Mouse (Mus musculus) kidney, embryonic 16.5 days (tissue): ENCODE data around the gene Rtp1. TPM values are rescaled to one million over a fixed set of nuclear protein-coding genes. Genes with fewer than 3 reads are reported as not detected.
A peak's percentile ranks its signal among the peaks of the same experiment; 100 is the strongest.

Experiments
- ATAC-seq: fragments of 200-750 bp; cut with Nextera tagmentation; 2 replicates; pipeline ENCODE4 v1.8.0; 2017; ENCODE audit warnings: moderate TSS enrichment; ENCODE audit not compliant: low FRiP score, low TSS enrichment
- H3K27ac ChIP-seq: fragments of 300-500 bp; sonication (generic); 2 replicates; pipeline ENCODE4 v1.5.1; 2014; ENCODE audit warnings: low read length
- H3K27me3 ChIP-seq: fragments of 300-500 bp; sonication (generic); 2 replicates; pipeline ENCODE4 v1.6.1; 2014; ENCODE audit warnings: low read length, control low read depth, mixed read lengths; ENCODE audit not compliant: insufficient read depth
- H3K36me3 ChIP-seq: fragments of 300-500 bp; sonication (generic); 2 replicates; pipeline ENCODE4 v1.6.1; 2014; ENCODE audit warnings: low read length, control low read depth, mixed read lengths; ENCODE audit not compliant: insufficient read depth
- H3K4me1 ChIP-seq: fragments of 300-500 bp; sonication (generic); 2 replicates; pipeline ENCODE4 v1.6.1; 2014; ENCODE audit warnings: low read length, control low read depth, mixed read lengths; ENCODE audit not compliant: insufficient read depth
- H3K4me2 ChIP-seq: fragments of 300-500 bp; sonication (generic); replicated peaks from 2 replicates; pipeline ENCODE4 v1.6.1; 2014; ENCODE audit warnings: low read depth, low read length
- H3K4me3 ChIP-seq: fragments of 300-500 bp; sonication (generic); 2 replicates; pipeline ENCODE4 v1.5.1; 2014; ENCODE audit warnings: mild to moderate bottlenecking, low read length
- H3K9ac ChIP-seq: fragments of 300-500 bp; sonication (generic); replicated peaks from 2 replicates; pipeline ENCODE4 v1.6.1; 2014; ENCODE audit warnings: low read length
- H3K9me3 ChIP-seq: fragments of 300-500 bp; sonication (generic); 2 replicates; pipeline ENCODE4 v1.6.1; 2016; ENCODE audit warnings: low read length, control low read depth
- WGBS: fragments of 180-500 bp; shearing (Covaris S2); extraction: QIAGEN DNeasy Blood & Tissue Kit; methylation state at CpG from one replicate; pipeline ENCODE4 v1.1.7; 2014; 5-methylcytosine and 5-hydroxymethylcytosine counted together
- polyA plus RNA-seq: library from polyadenylated mRNA; unstranded; fragments of >200 nt; fragmentation: Nextera tagmentation; extraction: Ambion mirVana; gene quantifications from 2 replicates; pipeline ENCODE4 v1.2.1, GENCODE M21; 2015

Rtp1 gene
- polyA plus RNA-seq, 1 experiment from 2014 or later: 0.05 TPM

DNA sequence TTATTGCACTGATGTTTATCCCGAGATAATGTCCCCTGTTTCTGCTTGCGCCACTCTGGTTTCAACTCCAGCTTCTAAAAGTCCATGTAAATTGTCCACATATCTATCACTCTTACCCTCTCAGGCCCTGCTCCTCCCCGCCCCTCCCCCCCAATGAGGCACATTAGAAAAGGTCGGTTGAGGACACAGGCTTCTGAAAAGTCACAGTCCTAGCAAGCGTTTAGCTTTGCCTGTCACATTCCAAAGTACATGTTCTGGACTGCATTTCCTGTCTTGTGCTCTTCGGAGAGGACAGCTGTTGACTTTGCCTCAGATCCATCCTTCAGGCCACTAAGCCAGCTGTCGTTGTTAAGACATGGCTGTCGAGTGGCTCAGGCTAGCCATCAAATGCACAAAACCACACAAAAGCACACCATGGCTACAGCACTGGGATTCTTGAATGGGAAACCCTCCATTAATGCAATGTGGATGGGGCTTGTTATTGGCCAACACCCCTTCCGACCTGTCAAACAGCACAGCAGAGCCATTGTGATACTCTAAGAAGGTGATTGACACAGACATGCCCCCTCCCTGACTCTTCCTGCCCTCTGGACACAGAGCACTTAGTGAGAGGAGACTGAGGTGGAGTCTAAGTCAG lies 12.2 kb upstream of the Rtp1 start:
- Histone ChIP-seq H3K4me1 (peaks cover 11% of the 10 kb centered on the region), H3K4me3 (peak overlapping the region; percentile 6; the same call in 1 of the 2 replicates), H3K27me3 (no peaks in the 10 kb centered on the region), H3K36me3 (no peaks in the 10 kb centered on the region), H3K9ac (peak overlapping the region; percentile 50; the same call in 1 of the 2 replicates), H3K27ac (no peak overlapping the region), H3K4me2 (peak overlapping the region; percentile 46), H3K9me3 (no peaks in the 10 kb centered on the region)
- peak; percentile 58; the same call in 1 of the 2 replicates for ATAC-seq
- 44% methylated on average over 9 of the region's 9 CpGs for WGBS

DNA sequence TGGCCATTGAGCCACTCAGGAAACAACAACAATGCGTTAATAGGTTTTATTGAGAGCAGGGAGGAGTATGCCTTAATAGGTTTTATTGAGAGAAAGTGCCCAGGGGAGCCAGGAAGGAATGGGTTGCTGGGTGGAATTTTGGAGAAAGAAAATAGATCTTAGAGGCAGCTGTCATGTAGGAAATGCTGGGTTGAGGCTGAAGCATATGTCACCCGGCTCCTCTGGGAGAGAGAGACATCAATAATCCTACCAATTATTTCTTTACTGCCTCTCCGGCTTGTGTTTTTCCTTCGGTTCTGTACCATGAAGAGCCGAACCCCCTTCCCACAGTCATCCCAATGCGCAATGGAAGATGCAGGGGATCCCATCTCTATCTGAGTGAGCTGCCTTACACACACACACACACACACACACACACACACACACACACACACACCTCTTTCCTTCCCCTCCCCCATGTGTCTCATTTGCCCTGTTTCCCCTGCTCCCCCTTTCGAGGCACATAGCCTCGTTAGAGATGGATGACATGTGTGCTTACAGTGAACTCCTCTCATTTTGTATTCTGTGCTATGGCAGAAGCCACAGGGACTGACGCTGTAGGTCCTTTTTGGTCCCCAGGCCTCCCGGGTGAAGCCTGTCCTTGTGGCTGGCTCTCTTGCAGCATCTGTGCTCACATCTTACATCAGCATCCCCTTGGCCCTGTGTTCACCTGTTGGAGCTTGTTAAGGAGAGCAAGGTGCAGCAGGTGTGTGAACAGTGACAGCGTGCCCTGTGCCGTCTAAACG lies 11.3 kb upstream of the Rtp1 start:
- Histone ChIP-seq H3K36me3 (no peaks in the 10 kb centered on the region), H3K9me3 (no peaks in the 10 kb centered on the region)

DNA sequence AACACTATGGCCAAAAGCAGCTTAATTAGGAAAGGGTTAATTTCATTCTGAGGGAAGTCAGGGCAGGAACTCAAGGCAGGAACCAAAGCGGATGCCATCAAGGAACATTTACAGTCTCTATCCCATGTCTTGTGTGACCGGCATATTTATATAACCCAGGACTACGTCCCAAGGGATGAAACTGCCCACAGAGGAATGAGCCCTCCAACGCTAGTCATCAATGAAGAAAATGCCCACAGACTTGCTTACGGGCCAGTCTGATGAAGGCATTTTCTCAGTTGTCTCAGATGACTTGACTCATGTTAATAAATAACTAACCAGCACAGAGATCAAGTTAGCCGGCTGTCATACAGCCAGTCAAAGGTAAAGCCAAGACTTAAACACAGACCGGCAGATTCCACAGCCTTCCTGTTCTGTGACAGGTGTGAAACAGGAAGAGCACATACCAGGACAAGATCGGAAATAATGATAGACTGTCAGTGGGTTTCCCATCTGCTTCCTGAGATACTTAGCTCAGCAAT lies 9.3 kb upstream of the Rtp1 start:
- no peak overlapping the region for H3K9ac ChIP-seq
- peak; percentile 13; the same call in 1 of the 2 replicates for ATAC-seq
- H3K9me3 ChIP-seq: no peaks in the 10 kb centered on the region
- H3K4me1 ChIP-seq: peaks cover 11% of the 10 kb centered on the region
- no peak overlapping the region for H3K4me3 ChIP-seq
- no peaks in the 10 kb centered on the region for H3K27me3 ChIP-seq
- no peaks in the 10 kb centered on the region for H3K36me3 ChIP-seq
- H3K27ac ChIP-seq: no peak overlapping the region
- H3K4me2 ChIP-seq: no peak overlapping the region
- 68% methylated on average over 8 of the region's 8 CpGs for WGBS

More for the DNA sequence above, 11.3 kb upstream of the Rtp1 start:
- Histone ChIP-seq H3K4me3 (no peak overlapping the region), H3K27me3 (no peaks in the 10 kb centered on the region), H3K9ac (no peak overlapping the region), H3K4me1 (peaks cover 11% of the 10 kb centered on the region), H3K27ac (no peak overlapping the region), H3K4me2 (no peak overlapping the region)
- 66% methylated on average over 13 of the region's 13 CpGs for WGBS
- ATAC-seq: no peak

DNA sequence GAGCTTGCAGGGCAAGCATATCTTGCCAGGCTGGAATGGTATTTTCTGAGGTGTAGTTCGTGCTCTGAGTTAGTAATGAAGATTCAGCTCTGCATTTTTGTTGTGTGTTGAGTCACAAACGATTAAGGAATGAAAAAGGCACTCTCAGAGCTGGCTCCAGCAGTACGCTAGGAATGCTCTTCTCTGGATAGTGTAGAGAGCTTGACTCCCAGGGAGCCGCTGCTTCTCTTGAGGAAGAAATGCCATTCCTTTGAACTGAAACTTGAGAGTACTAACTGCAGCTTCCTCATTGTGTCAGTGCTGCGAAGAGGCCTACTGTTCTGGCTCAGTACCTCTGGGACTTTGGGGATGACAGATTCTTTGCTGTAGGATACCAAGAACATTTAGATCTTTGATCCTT lies 5.1 kb upstream of the Rtp1 start:
- H3K4me1 ChIP-seq: no peaks in the 10 kb centered on the region
- H3K9ac ChIP-seq: no peak overlapping the region
- no peak overlapping the region for H3K4me3 ChIP-seq
- H3K4me2 ChIP-seq: no peak overlapping the region
- no peak for ATAC-seq
- 52% methylated on average over 5 of the region's 5 CpGs for WGBS
- no peak overlapping the region for H3K27ac ChIP-seq
- no peaks in the 10 kb centered on the region for H3K9me3 ChIP-seq
- H3K27me3 ChIP-seq: no peaks in the 10 kb centered on the region
- H3K36me3 ChIP-seq: no peaks in the 10 kb centered on the region

DNA sequence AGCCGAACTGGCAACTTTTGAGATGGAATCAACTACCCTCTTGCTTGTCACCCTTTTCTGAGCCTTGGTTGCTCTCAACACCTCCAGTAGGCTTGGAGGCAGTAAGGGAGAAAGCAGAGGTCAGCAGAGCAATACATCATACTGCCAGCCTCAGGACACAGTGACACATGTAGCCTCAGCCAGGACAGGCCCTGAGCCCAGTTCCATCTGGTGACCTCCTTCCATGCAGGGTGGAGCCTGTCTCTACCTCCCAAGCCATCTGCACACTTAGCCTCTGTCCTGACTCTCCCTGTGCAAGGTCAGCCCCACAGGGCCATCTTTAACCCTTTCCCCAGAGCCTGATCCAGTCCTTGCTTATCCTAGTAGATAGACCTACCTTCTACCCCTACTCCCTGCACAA lies 1.2 kb upstream of the Rtp1 start:
- Histone ChIP-seq H3K4me3 (no peak overlapping the region), H3K27ac (no peak overlapping the region), H3K4me1 (no peaks in the 10 kb centered on the region), H3K4me2 (no peak overlapping the region), H3K9ac (no peak overlapping the region), H3K27me3 (no peaks in the 10 kb centered on the region), H3K36me3 (no peaks in the 10 kb centered on the region), H3K9me3 (no peaks in the 10 kb centered on the region)
- WGBS: 64% methylated on average over 1 of the region's 1 CpGs
- ATAC-seq: no peak

DNA sequence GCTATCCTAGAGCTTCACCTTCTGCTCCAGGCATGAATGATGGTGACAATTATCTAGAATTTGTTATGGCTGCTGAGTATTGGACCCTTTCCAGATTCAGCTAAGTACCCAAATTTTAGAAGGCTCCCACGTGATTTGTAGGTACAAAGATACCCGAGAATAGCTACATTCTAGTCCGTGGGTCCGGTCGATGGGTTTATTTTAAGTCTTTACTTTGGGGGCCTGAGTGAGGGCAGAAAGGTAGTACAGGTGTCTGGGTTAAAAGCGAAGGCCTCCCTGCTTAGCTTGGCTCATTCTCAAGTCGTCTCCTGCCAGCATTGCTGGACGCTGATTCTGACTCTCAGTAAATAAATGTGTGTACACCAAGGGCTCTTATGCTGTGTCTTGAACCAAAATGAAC lies 1.1 kb downstream of the Rtp1 start:
- Histone ChIP-seq H3K4me1 (no peaks in the 10 kb centered on the region), H3K4me3 (no peak overlapping the region), H3K27ac (no peak overlapping the region), H3K27me3 (no peaks in the 10 kb centered on the region), H3K4me2 (no peak overlapping the region), H3K36me3 (no peaks in the 10 kb centered on the region), H3K9me3 (no peaks in the 10 kb centered on the region), H3K9ac (no peak overlapping the region)
- no peak for ATAC-seq
- WGBS: 78% methylated on average over 8 of the region's 8 CpGs

DNA sequence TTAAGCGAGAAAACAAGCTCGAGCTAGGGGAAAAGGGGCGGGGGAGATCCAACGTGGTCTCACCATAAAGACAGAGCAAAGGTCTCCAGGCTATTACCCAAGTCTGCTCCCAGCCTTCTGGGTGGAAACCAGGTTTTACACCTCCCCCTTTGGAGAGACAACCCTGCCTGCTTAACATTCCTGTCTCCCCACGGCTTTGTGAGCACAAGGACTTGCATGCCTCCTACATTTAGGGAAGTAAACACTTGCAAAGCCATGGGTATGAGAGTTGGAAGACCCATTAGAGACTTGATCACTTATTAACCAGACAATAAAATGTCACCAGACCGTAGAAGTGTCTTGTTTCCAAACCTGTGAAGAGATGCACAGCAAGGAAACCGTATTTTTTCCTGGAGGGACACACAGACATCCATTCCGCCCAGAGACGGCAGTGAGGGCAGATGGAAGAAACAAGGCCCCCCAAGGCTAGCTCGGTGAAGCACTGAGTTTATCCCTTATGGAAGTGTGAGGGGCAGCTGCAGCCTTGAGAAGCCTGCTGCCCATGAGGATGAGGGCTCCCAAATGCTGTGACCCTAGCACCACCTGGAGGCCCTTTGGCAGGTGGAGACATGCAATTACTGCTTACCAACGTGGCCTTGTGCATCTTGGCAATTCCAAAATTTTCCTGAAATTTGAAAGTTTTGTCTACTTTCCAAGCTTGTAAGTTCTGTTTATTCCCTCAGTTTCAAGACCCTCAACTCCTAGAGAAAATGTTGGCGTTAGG lies 8.7 kb downstream of the Rtp1 start:
- no peaks in the 10 kb centered on the region for H3K9me3 ChIP-seq
- no peak overlapping the region for H3K27ac ChIP-seq
- peak; percentile 89 for ATAC-seq
- no peaks in the 10 kb centered on the region for H3K27me3 ChIP-seq
- no peak overlapping the region for H3K4me2 ChIP-seq
- H3K36me3 ChIP-seq: no peaks in the 10 kb centered on the region
- no peak overlapping the region for H3K9ac ChIP-seq
- no peak overlapping the region for H3K4me3 ChIP-seq
- WGBS: 47% methylated on average over 12 of the region's 12 CpGs
- H3K4me1 ChIP-seq: no peaks in the 10 kb centered on the region

DNA sequence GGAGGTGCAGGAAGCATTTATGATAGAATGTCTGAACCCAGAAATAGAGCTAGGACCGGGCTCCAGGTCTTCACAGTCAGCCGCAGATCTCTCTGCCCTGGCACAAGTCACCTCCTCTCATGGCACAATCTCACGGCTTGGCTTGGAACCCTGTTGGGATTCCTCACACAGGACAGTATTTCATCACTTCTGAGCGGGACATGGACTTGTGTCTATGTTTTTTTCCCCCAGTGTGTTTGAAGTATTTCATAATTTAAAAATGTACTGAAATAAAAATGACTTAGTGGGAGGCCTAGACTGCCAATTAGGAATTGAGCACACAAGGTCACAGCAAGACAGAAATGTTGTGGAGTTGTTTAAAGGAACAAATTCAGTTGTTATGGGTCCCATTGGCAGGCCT lies 15.3 kb downstream of the Rtp1 start:
- no peak overlapping the region for H3K27ac ChIP-seq
- no peaks in the 10 kb centered on the region for H3K9me3 ChIP-seq
- no peak for ATAC-seq
- H3K36me3 ChIP-seq: no peaks in the 10 kb centered on the region
- H3K9ac ChIP-seq: no peak overlapping the region
- no peaks in the 10 kb centered on the region for H3K4me1 ChIP-seq
- WGBS: 86% methylated on average over 4 of the region's 4 CpGs
- no peaks in the 10 kb centered on the region for H3K27me3 ChIP-seq
- no peak overlapping the region for H3K4me2 ChIP-seq
- no peak overlapping the region for H3K4me3 ChIP-seq

DNA sequence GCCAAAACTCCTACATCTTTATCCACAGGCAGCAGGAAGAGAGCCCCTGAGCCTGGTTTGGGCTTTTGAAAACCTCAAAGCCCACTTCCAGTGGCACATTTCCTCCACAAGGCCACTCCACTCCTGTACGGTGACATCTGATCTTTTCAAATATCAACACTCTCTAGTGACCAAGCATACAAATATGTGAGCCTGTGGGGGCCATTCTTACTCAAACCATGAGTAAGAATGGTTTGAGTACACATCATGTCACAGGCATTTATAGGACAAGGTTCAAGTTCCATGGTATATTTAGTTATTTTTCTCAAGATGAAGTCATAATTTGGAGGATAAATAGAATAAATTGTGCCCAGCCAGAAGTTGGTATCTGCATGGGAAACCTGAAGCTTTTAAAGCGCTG lies 21.0 kb downstream of the Rtp1 start:
- no peaks in the 10 kb centered on the region for H3K27me3 ChIP-seq
- no peaks in the 10 kb centered on the region for H3K9me3 ChIP-seq
- no peak overlapping the region for H3K27ac ChIP-seq
- H3K4me2 ChIP-seq: no peak overlapping the region
- no peak overlapping the region for H3K9ac ChIP-seq
- no peaks in the 10 kb centered on the region for H3K4me1 ChIP-seq
- ATAC-seq: no peak
- 75% methylated on average over 2 of the region's 2 CpGs for WGBS
- no peaks in the 10 kb centered on the region for H3K36me3 ChIP-seq
- H3K4me3 ChIP-seq: no peak overlapping the region
